Comparison of ENCODE assay signal across 8 mouse cellular contexts in genomic region chr7:137313904-137314691, GRCm38 (mm10). TPM values are rescaled to one million over a fixed set of nuclear protein-coding genes. Genes with fewer than 3 reads are reported as not detected.
DNase-seq lines count a peak whose midpoint lies in the region; ATAC-seq and TF ChIP-seq lines count a peak whose summit lies in the region.

Gene Ebf3 (minus strand): TSS chr7:137314445.

- H3K27ac ChIP-seq in forebrain, embryonic 12.5 days: peak within 1 kb of the TSS; percentile 80
- peak within 1 kb of the TSS; percentile 74 for H3K27ac ChIP-seq in limb, embryonic 11.5 days (replicated peaks; ENCODE audit: low read depth, low read length)
- H3K27ac ChIP-seq in midbrain, embryonic 12.5 days (replicated peaks): peak within 1 kb of the TSS; percentile 98
- H3K27ac ChIP-seq in testis, adult 2 months (ENCODE audit: control insufficient read depth, insufficient read depth, low read depth, low read length): no peak within 1 kb of the TSS

- H3K9ac ChIP-seq in forebrain, embryonic 12.5 days: peak within 1 kb of the TSS; percentile 70
- H3K9ac ChIP-seq in limb, embryonic 11.5 days (ENCODE audit: low read length): peak within 1 kb of the TSS; percentile 93
- H3K9ac ChIP-seq in midbrain, embryonic 12.5 days (replicated peaks): peak within 1 kb of the TSS; percentile 94

- intact Hi-C loops in heart, postnatal 25 days (cut with DNase I): no loop called here

- peak; percentile 77 for ATAC-seq in forebrain, embryonic 12.5 days (ENCODE audit: low FRiP score)
- ATAC-seq in limb, embryonic 11.5 days (ENCODE audit: insufficient number of reproducible peaks, low FRiP score, low TSS enrichment, low read depth): peak; percentile 75
- ATAC-seq in midbrain, embryonic 12.5 days (ENCODE audit: low FRiP score, low read depth): peak; percentile 73

- peak; percentile 66 to 71 for DNase-seq in B cell, adult 2 months
- peak; percentile 13 for DNase-seq in T-cell, adult 2 months (ENCODE audit: low spot score)
- DNase-seq in heart, postnatal 25 days (ENCODE audit: low spot score): peak; percentile 83
- DNase-seq in limb, embryonic 11.5 days (ENCODE audit: low spot score): peak; percentile 93
- DNase-seq in cerebellum, adult 9-11 months: no peak

- H3K36me3 ChIP-seq in forebrain, embryonic 12.5 days (replicated peaks): no peaks in the 10 kb centered on the region
- H3K36me3 ChIP-seq in limb, embryonic 11.5 days (ENCODE audit: control insufficient read depth, insufficient read depth, low read length): no peaks in the 10 kb centered on the region
- H3K36me3 ChIP-seq in midbrain, embryonic 12.5 days: peaks cover 6% of the 10 kb centered on the region; the same call in 1 of the 2 replicates
- no peaks in the 10 kb centered on the region for H3K36me3 ChIP-seq in testis, adult 2 months (ENCODE audit: control insufficient read depth, insufficient read depth, low read length)

- H3K4me2 ChIP-seq in forebrain, embryonic 12.5 days: peak within 1 kb of the TSS; percentile 93
- H3K4me2 ChIP-seq in limb, embryonic 11.5 days (ENCODE audit: low read depth, severe bottlenecking): peak within 1 kb of the TSS; percentile 95
- H3K4me2 ChIP-seq in midbrain, embryonic 12.5 days (replicated peaks): peak within 1 kb of the TSS; percentile 70

- no peak for TF ChIP-seq CTCF in testis, adult 2 months (IDR thresholded peaks at IDR 0.05; ENCODE audit: control insufficient read depth, insufficient read depth, insufficient replicate concordance, low read depth, low read length)

- TF ChIP-seq POLR2A in testis, adult 2 months (IDR thresholded peaks at IDR 0.05; ENCODE audit: control insufficient read depth, low read depth, low read length): no peak

- no peaks in the 10 kb centered on the region for H3K9me3 ChIP-seq in forebrain, embryonic 12.5 days
- no peaks in the 10 kb centered on the region for H3K9me3 ChIP-seq in limb, embryonic 11.5 days (ENCODE audit: control insufficient read depth, low read length)
- no peaks in the 10 kb centered on the region for H3K9me3 ChIP-seq in midbrain, embryonic 12.5 days

- peak within 1 kb of the TSS; percentile 61 for H3K4me3 ChIP-seq in forebrain, embryonic 12.5 days (replicated peaks)
- peak within 1 kb of the TSS; percentile 83 for H3K4me3 ChIP-seq in limb, embryonic 11.5 days (ENCODE audit: low read depth, low read length)
- peak within 1 kb of the TSS; percentile 86 for H3K4me3 ChIP-seq in midbrain, embryonic 12.5 days
- H3K4me3 ChIP-seq in testis, adult 2 months (ENCODE audit: control insufficient read depth, low read depth, low read length): peak within 1 kb of the TSS; percentile 82

- under 1% methylated on average over 109 of the region's 127 CpGs for WGBS in forebrain, embryonic 12.5 days
- under 1% methylated on average over 93 of the region's 127 CpGs for WGBS in limb, embryonic 11.5 days
- WGBS in midbrain, embryonic 12.5 days: under 1% methylated on average over 93 of the region's 127 CpGs

- H3K27me3 ChIP-seq in forebrain, embryonic 12.5 days: peaks cover 96% of the 10 kb centered on the region
- peaks cover 54% of the 10 kb centered on the region for H3K27me3 ChIP-seq in limb, embryonic 11.5 days (ENCODE audit: control insufficient read depth, insufficient read depth, low read length)
- peaks cover 69% of the 10 kb centered on the region for H3K27me3 ChIP-seq in midbrain, embryonic 12.5 days
- H3K27me3 ChIP-seq in testis, adult 2 months (ENCODE audit: control insufficient read depth, insufficient read depth, low read length): peaks cover 6% of the 10 kb centered on the region

- peaks cover 83% of the 10 kb centered on the region for H3K4me1 ChIP-seq in forebrain, embryonic 12.5 days
- peaks cover 46% of the 10 kb centered on the region for H3K4me1 ChIP-seq in limb, embryonic 11.5 days (ENCODE audit: control insufficient read depth, insufficient read depth, low read length)
- H3K4me1 ChIP-seq in midbrain, embryonic 12.5 days: peaks cover 69% of the 10 kb centered on the region
- H3K4me1 ChIP-seq in testis, adult 2 months (ENCODE audit: control insufficient read depth, insufficient read depth, low read length): peaks cover 30% of the 10 kb centered on the region

RNA-seq across cellular contexts. Expression of gene Ebf3, which starts in this region (rescaled TPM):
- 3.4 and 6.4 TPM in 2 replicates for polyA plus RNA-seq in forebrain, embryonic 12.5 days (2016; fragmentation: Nextera tagmentation; extraction: Ambion mirVana)
- 10 to 100 TPM in 1 of 2 experiments, 1 to 10 TPM in 1; 8.9 to 10.9 TPM for total RNA-seq in heart, postnatal 25 days (2021)
- 9.8 and 10.3 TPM in 2 replicates for polyA plus RNA-seq in limb, embryonic 11.5 days (2014; fragmentation: Nextera tagmentation; extraction: Ambion mirVana)
- polyA plus RNA-seq in midbrain, embryonic 12.5 days (2016; fragmentation: Nextera tagmentation; extraction: Ambion mirVana): 23.3 and 24.9 TPM in 2 replicates
- 2.6 and 3.1 TPM in 2 replicates for polyA plus RNA-seq in testis, adult 2 months (2012; rRNA removed)
